10 mouse cellular contexts compared by ENCODE assay signal in the genomic region with DNA sequence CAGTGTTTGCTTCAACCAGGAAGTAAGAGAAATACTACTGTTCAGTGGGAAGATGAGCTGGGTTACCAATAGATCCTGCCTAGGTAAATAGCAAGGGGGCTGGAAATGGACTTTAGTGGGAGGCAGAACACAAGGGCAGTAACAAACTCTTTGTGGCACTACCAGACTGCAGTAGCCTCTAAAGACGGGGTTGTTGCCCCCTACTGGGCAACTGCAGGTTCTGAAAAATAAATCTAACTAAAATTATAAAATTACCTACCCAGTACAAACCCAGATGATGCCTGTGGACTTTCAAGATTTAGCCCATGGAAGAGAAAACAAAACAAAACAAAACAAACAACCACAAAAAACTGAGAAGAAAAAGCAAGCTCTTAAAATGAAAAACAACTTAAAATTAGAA. TPM values are rescaled to one million over a fixed set of nuclear protein-coding genes. Genes with fewer than 3 reads are reported as not detected.
A peak's percentile ranks its signal among the peaks of the same experiment; 100 is the strongest.
DNase-seq lines count a peak whose midpoint lies in the region; ATAC-seq and TF ChIP-seq lines count a peak whose summit lies in the region.
"Had no signal": no experiment of that assay in that cellular context is flagged by ENCODE, and none has a peak within 500 bp of the region (broad histone marks: within the 10 kb centered on the region; RNA-seq: fewer than 3 reads in every experiment).

No protein-coding gene starts in this region.

- ATAC-seq in limb, embryonic 14.5 days (ENCODE audit: low FRiP score, low read depth): no peak
- ATAC-seq in megakaryocyte progenitor cell, adult 5-6 weeks (replicated peaks; ENCODE audit: poor library complexity): peak; percentile 79

- intact Hi-C loops in left cerebral cortex, postnatal 25 days (cut with DNase I): no loop called here

- no peak overlapping the region for H3K9ac ChIP-seq in limb, embryonic 14.5 days (ENCODE audit: low read depth, low read length, severe bottlenecking)
- H3K9ac ChIP-seq in MEL (ENCODE audit: control insufficient read depth, low read depth, low read length, poor library complexity, severe bottlenecking): no peak overlapping the region
- H3K9ac ChIP-seq: limb, embryonic 12.5 days had no signal

- peak; percentile 44 to 62 (median 52); a peak in 5 of 6 replicates for TF ChIP-seq CTCF in MEL (IDR thresholded peaks at IDR 0.05 in 2 of 3, conservative IDR thresholded peaks at IDR 0.05 in 1 of 3; ENCODE audit: control insufficient read depth in 1 of 3, insufficient read depth in 1 of 3, low read depth in 2 of 3, low read length in 3 of 3, poor library complexity in 1 of 3, severe bottlenecking in 1 of 3)

- WGBS in limb, embryonic 14.5 days: 29% methylated on average over 1 of the region's 1 CpGs
- 46% methylated on average over 1 of the region's 1 CpGs for WGBS in limb, embryonic 10.5 days

- DNase-seq in embryo, embryonic 11 days: peak; percentile 38
- DNase-seq in embryo, embryonic 10 days (ENCODE audit: low spot score): no peak
- peak; percentile 26 for DNase-seq in limb, embryonic 14.5 days (ENCODE audit: low spot score)
- no peak for DNase-seq in limb, embryonic 10.5 days (ENCODE audit: low spot score)
- DNase-seq in MEL (ENCODE audit: low read depth, low spot score): peak; percentile 54
- no peak for DNase-seq in left cerebral cortex, postnatal 25 days (ENCODE audit: low spot score in 2 of 2)
- DNase-seq in urinary bladder, adult 2 months (ENCODE audit: low spot score): no peak
- DNase-seq: kidney, postnatal 10 days had no signal

- H3K4me1 ChIP-seq in limb, embryonic 14.5 days (ENCODE audit: control insufficient read depth, insufficient read depth, low read length): no peaks in the 10 kb centered on the region
- H3K4me1 ChIP-seq in limb, embryonic 10.5 days: no peaks in the 10 kb centered on the region
- H3K4me1 ChIP-seq in MEL (ENCODE audit: control insufficient read depth in 1 of 2, insufficient read depth in 2 of 2, low read length in 2 of 2): peaks cover 3 to 5% of the 10 kb centered on the region in 2 experiments; a peak in 3 of 4 replicates
- H3K4me1 ChIP-seq: limb, embryonic 12.5 days had no signal

- no peak overlapping the region for H3K27ac ChIP-seq in limb, embryonic 14.5 days (replicated peaks; ENCODE audit: low read depth, low read length)
- H3K27ac ChIP-seq in limb, embryonic 10.5 days: no peak overlapping the region
- peak overlapping the region; percentile 44; the same call in 1 of the 2 replicates for H3K27ac ChIP-seq in MEL (ENCODE audit: control insufficient read depth, low read depth, low read length)
- H3K27ac ChIP-seq: limb, embryonic 12.5 days had no signal

- no peak overlapping the region for H3K4me2 ChIP-seq in limb, embryonic 14.5 days (replicated peaks; ENCODE audit: low read depth, low read length, severe bottlenecking)
- H3K4me2 ChIP-seq: limb, embryonic 12.5 days had no signal

- H3K27me3 ChIP-seq in limb, embryonic 14.5 days (ENCODE audit: control insufficient read depth, insufficient read depth, low read length): no peaks in the 10 kb centered on the region
- no peaks in the 10 kb centered on the region for H3K27me3 ChIP-seq in limb, embryonic 10.5 days (ENCODE audit: low read depth, poor library complexity, severe bottlenecking)
- no peaks in the 10 kb centered on the region for H3K27me3 ChIP-seq in MEL (ENCODE audit: control insufficient read depth in 1 of 2, insufficient read depth in 2 of 2, low read length in 2 of 2)
- H3K27me3 ChIP-seq: limb, embryonic 12.5 days had no signal

- H3K4me3 ChIP-seq in limb, embryonic 14.5 days (replicated peaks; ENCODE audit: low read length): no peak overlapping the region
- H3K4me3 ChIP-seq in limb, embryonic 10.5 days: no peak overlapping the region
- no peak overlapping the region for H3K4me3 ChIP-seq in MEL (ENCODE audit: control insufficient read depth in 1 of 2, insufficient read depth in 1 of 2, low read depth in 2 of 2, low read length in 2 of 2)
- H3K4me3 ChIP-seq: limb, embryonic 12.5 days had no signal

- TF ChIP-seq EP300 in MEL (IDR thresholded peaks at IDR 0.05; ENCODE audit: low read depth in 1 of 2, low read length in 2 of 2): no peak

- no peaks in the 10 kb centered on the region for H3K9me3 ChIP-seq in limb, embryonic 14.5 days (ENCODE audit: control insufficient read depth, low read length)
- H3K9me3 ChIP-seq in limb, embryonic 10.5 days (replicated peaks): no peaks in the 10 kb centered on the region
- H3K9me3 ChIP-seq in MEL (replicated peaks; ENCODE audit: insufficient read depth, low read length): no peaks in the 10 kb centered on the region
- H3K9me3 ChIP-seq: limb, embryonic 12.5 days had no signal

- H3K79me2 ChIP-seq in MEL (ENCODE audit: control insufficient read depth, insufficient read depth, low read length, poor library complexity): no peaks in the 10 kb centered on the region

- TF ChIP-seq RAD21 in MEL (IDR thresholded peaks at IDR 0.05; ENCODE audit: low read depth, low read length): peak; percentile 55

- TF ChIP-seq POLR2A in limb, embryonic 14.5 days (IDR thresholded peaks at IDR 0.05; ENCODE audit: borderline replicate concordance, extremely low read depth, insufficient read depth, insufficient read length): no peak
- TF ChIP-seq POLR2A in MEL (IDR thresholded peaks at IDR 0.05; ENCODE audit: control insufficient read depth in 1 of 2, insufficient read depth in 1 of 2, low read depth in 1 of 2, low read length in 2 of 2, poor library complexity in 1 of 2): no peak

- peaks cover 56% of the 10 kb centered on the region for H3K36me3 ChIP-seq in limb, embryonic 14.5 days (ENCODE audit: control insufficient read depth, insufficient read depth, low read length)
- H3K36me3 ChIP-seq in limb, embryonic 10.5 days: peaks cover 83% of the 10 kb centered on the region
- peaks cover 11 to 13% of the 10 kb centered on the region in 2 experiments for H3K36me3 ChIP-seq in MEL (ENCODE audit: control insufficient read depth in 1 of 2, insufficient read depth in 2 of 2, low read length in 2 of 2)

TF ChIP-seq in MEL, 35 proteins besides CTCF, POLR2A, EP300 and RAD21:
- TF ChIP-seq SMC3 (IDR thresholded peaks at IDR 0.05; ENCODE audit: low read depth, low read length) (peak; percentile 63), POLR2AphosphoS2 (IDR thresholded peaks at IDR 0.05; ENCODE audit: low read length) (no peak), MAFK (IDR thresholded peaks at IDR 0.05; ENCODE audit: borderline replicate concordance, low read depth, low read length) (no peak), ZC3H11A (IDR thresholded peaks at IDR 0.05; ENCODE audit: low read depth, low read length) (peak; percentile 37; the same call in 1 of the 2 replicates), RCOR1 (IDR thresholded peaks at IDR 0.05; ENCODE audit: low read depth, low read length) (no peak; the same call in 1 of the 2 replicates)

RNA-seq across cellular contexts. Expression of a gene that starts 20.6 kb away (rescaled TPM):
- 28.7 and 34.6 TPM in 2 replicates for polyA plus RNA-seq in limb, embryonic 14.5 days (2012; rRNA removed)
- 56.4 and 57.4 TPM in 2 replicates for polyA plus RNA-seq in limb, embryonic 14.5 days (2014; fragmentation: Nextera tagmentation; extraction: Ambion mirVana)
- polyA plus RNA-seq in limb, embryonic 10.5 days (2016; fragmentation: Nextera tagmentation; extraction: Ambion mirVana): 120 and 139 TPM in 2 replicates
- 82.1 and 100 TPM in 2 replicates for total RNA-seq in MEL (2012; rRNA removed)
- polyA plus RNA-seq in MEL (2012; ENCODE audit: insufficient read depth in 1 of 2, insufficient read length in 2 of 2, low read depth in 1 of 2, low replicate concordance in 2 of 2, missing spikeins in 1 of 2): 100 to 1,000 TPM in 1 of 2 experiments, not detected in 1; 141 TPM
- 70.6 and 70.7 TPM in 2 replicates for total RNA-seq in megakaryocyte progenitor cell, adult 5-6 weeks (2015)
- total RNA-seq in megakaryocyte progenitor cell, adult 5-6 weeks (2017): 60.8 and 78.6 TPM in 2 replicates
- 10 to 100 TPM; 23.8 to 25.7 TPM for total RNA-seq in left cerebral cortex, postnatal 25 days (2021)
- 17.6 and 25.1 TPM in 2 replicates for polyA plus RNA-seq in urinary bladder, adult 2 months (2012; rRNA removed)

RNA-seq across cellular contexts. Expression of a gene that starts 20.8 kb away (rescaled TPM):
- 182 and 209 TPM in 2 replicates for polyA plus RNA-seq in limb, embryonic 14.5 days (2012; rRNA removed)
- polyA plus RNA-seq in limb, embryonic 14.5 days (2014; fragmentation: Nextera tagmentation; extraction: Ambion mirVana): 296 TPM in 2 replicates
- 406 and 414 TPM in 2 replicates for polyA plus RNA-seq in limb, embryonic 10.5 days (2016; fragmentation: Nextera tagmentation; extraction: Ambion mirVana)
- 190 and 192 TPM in 2 replicates for total RNA-seq in MEL (2012; rRNA removed)
- polyA plus RNA-seq in MEL (2012; ENCODE audit: insufficient read depth in 1 of 2, insufficient read length in 2 of 2, low read depth in 1 of 2, low replicate concordance in 2 of 2, missing spikeins in 1 of 2): 100 to 1,000 TPM; 338 to 770 TPM
- total RNA-seq in megakaryocyte progenitor cell, adult 5-6 weeks (2015): 125 and 133 TPM in 2 replicates
- 116 and 117 TPM in 2 replicates for total RNA-seq in megakaryocyte progenitor cell, adult 5-6 weeks (2017)
- total RNA-seq in left cerebral cortex, postnatal 25 days (2021): 100 to 1,000 TPM; 137 to 140 TPM
- polyA plus RNA-seq in urinary bladder, adult 2 months (2012; rRNA removed): 90.0 and 101 TPM in 2 replicates

RNA-seq across cellular contexts. Expression of a gene that starts 38.5 kb away (rescaled TPM):
- polyA plus RNA-seq in limb, embryonic 14.5 days (2012; rRNA removed): 6.2 and 7.0 TPM in 2 replicates
- 1.6 and 2.0 TPM in 2 replicates for polyA plus RNA-seq in limb, embryonic 14.5 days (2014; fragmentation: Nextera tagmentation; extraction: Ambion mirVana)
- polyA plus RNA-seq in limb, embryonic 10.5 days (2016; fragmentation: Nextera tagmentation; extraction: Ambion mirVana): 2.7 TPM in 2 replicates
- 0.35 and 0.39 TPM in 2 replicates for total RNA-seq in MEL (2012; rRNA removed)
- 1 to 10 TPM in 1 of 2 experiments, not detected in 1; 4.8 TPM for polyA plus RNA-seq in MEL (2012; ENCODE audit: insufficient read depth in 1 of 2, insufficient read length in 2 of 2, low read depth in 1 of 2, low replicate concordance in 2 of 2, missing spikeins in 1 of 2)
- total RNA-seq in megakaryocyte progenitor cell, adult 5-6 weeks (2015): 1.2 and 2.1 TPM in 2 replicates
- not detected in 2 replicates for total RNA-seq in megakaryocyte progenitor cell, adult 5-6 weeks (2017)
- total RNA-seq in left cerebral cortex, postnatal 25 days (2021): 1 to 10 TPM; 1.4 to 2.5 TPM
- 1.8 and 3.5 TPM in 2 replicates for polyA plus RNA-seq in urinary bladder, adult 2 months (2012; rRNA removed)

Comparison
In these comparisons a context has a peak if more than half of its experiments do, and no peak if none do; other contexts are left out.
1. DNase-seq: peak in embryo, embryonic 11 days (single experiment), limb, embryonic 14.5 days (single experiment) and MEL (single experiment); none in embryo, embryonic 10 days (single experiment), limb, embryonic 10.5 days (single experiment), left cerebral cortex, postnatal 25 days (0 of 2) and urinary bladder, adult 2 months (single experiment).